In genomic region chr16:4886690-4887020, GRCm38 (mm10) we compare ENCODE assay signal across 7 mouse cellular contexts. TPM values are rescaled to one million over a fixed set of nuclear protein-coding genes. Genes with fewer than 3 reads are reported as not detected.
A peak's percentile ranks its signal among the peaks of the same experiment; 100 is the strongest.
DNase-seq lines count a peak whose midpoint lies in the region; ATAC-seq and TF ChIP-seq lines count a peak whose summit lies in the region.

No protein-coding gene starts in this region.

- peaks cover 17% of the 10 kb centered on the region for H3K4me1 ChIP-seq in lung, embryonic 16.5 days (replicated peaks; ENCODE audit: control insufficient read depth, insufficient read depth, low read length)
- peaks cover 35% of the 10 kb centered on the region for H3K4me1 ChIP-seq in forebrain, embryonic 10.5 days
- peaks cover 37% of the 10 kb centered on the region for H3K4me1 ChIP-seq in limb, embryonic 10.5 days
- peaks cover 2% of the 10 kb centered on the region; the same call in 1 of the 2 replicates for H3K4me1 ChIP-seq in olfactory bulb, adult 2 months (ENCODE audit: control insufficient read depth, insufficient read depth, low read length)

- H3K4me2 ChIP-seq in lung, embryonic 16.5 days (ENCODE audit: low read depth, low read length), result peak overlapping the region; percentile 67

- no peak for TF ChIP-seq POLR2A in olfactory bulb, adult 2 months (IDR thresholded peaks at IDR 0.05; ENCODE audit: insufficient read depth, low read depth, low read length)

- H3K27me3 ChIP-seq in lung, embryonic 16.5 days (ENCODE audit: control insufficient read depth, insufficient read depth, low read depth, low read length), result no peaks in the 10 kb centered on the region
- H3K27me3 ChIP-seq in forebrain, embryonic 10.5 days (ENCODE audit: poor library complexity, severe bottlenecking), result no peaks in the 10 kb centered on the region
- H3K27me3 ChIP-seq in limb, embryonic 10.5 days (ENCODE audit: low read depth, poor library complexity, severe bottlenecking), result no peaks in the 10 kb centered on the region

- H3K9me3 ChIP-seq in lung, embryonic 16.5 days (ENCODE audit: control insufficient read depth, low read length), result no peaks in the 10 kb centered on the region
- no peaks in the 10 kb centered on the region for H3K9me3 ChIP-seq in forebrain, embryonic 10.5 days
- H3K9me3 ChIP-seq in limb, embryonic 10.5 days (replicated peaks), result no peaks in the 10 kb centered on the region

- TF ChIP-seq CTCF in olfactory bulb, adult 2 months (IDR thresholded peaks at IDR 0.05; ENCODE audit: insufficient read depth, low read depth, low read length), result no peak

- H3K4me3 ChIP-seq in lung, embryonic 16.5 days (ENCODE audit: low read length), result peak overlapping the region; percentile 92
- peak overlapping the region; percentile 75 for H3K4me3 ChIP-seq in forebrain, embryonic 10.5 days
- peak overlapping the region; percentile 95 for H3K4me3 ChIP-seq in limb, embryonic 10.5 days
- H3K4me3 ChIP-seq in olfactory bulb, adult 2 months (ENCODE audit: insufficient read depth, low read depth, low read length), result peak overlapping the region; percentile 73

- WGBS in lung, embryonic 16.5 days, result 0% methylated on average over 8 of the region's 8 CpGs
- 1% methylated on average over 8 of the region's 8 CpGs for WGBS in forebrain, embryonic 10.5 days
- WGBS in limb, embryonic 10.5 days, result 2% methylated on average over 8 of the region's 8 CpGs
- WGBS in olfactory bulb, adult 2 months, result 1% methylated on average over 8 of the region's 8 CpGs

- DNase-seq in lung, postnatal 14 days, result no peak
- DNase-seq in forebrain, embryonic 10.5 days (ENCODE audit: extremely low spot score, low spot score), result no peak
- no peak for DNase-seq in limb, embryonic 10.5 days (ENCODE audit: low spot score)
- DNase-seq in right cerebral cortex, adult 18-20 months, result no peak

- no peak; the same call in 1 of the 2 replicates for ATAC-seq in lung, embryonic 16.5 days (ENCODE audit: low read depth)
- ATAC-seq in megakaryocyte progenitor cell, adult 5-6 weeks (replicated peaks; ENCODE audit: poor library complexity), result no peak

- H3K36me3 ChIP-seq in lung, embryonic 16.5 days (ENCODE audit: control insufficient read depth, insufficient read depth, low read length), result no peaks in the 10 kb centered on the region
- 0 out of 2 replicates have a peak, but pooled peaks cover 2% of the 10 kb centered on the region for H3K36me3 ChIP-seq in forebrain, embryonic 10.5 days (replicated peaks)
- peaks cover 4% of the 10 kb centered on the region for H3K36me3 ChIP-seq in limb, embryonic 10.5 days

- peak overlapping the region; percentile 95 for H3K9ac ChIP-seq in lung, embryonic 16.5 days (ENCODE audit: low read length)

- H3K27ac ChIP-seq in lung, embryonic 16.5 days (ENCODE audit: low read length), result peak overlapping the region; percentile 90
- H3K27ac ChIP-seq in forebrain, embryonic 10.5 days, result peak overlapping the region; percentile 94
- peak overlapping the region; percentile 93 for H3K27ac ChIP-seq in limb, embryonic 10.5 days
- peak overlapping the region; percentile 69 for H3K27ac ChIP-seq in olfactory bulb, adult 2 months (ENCODE audit: insufficient read depth, low read depth, low read length)

RNA-seq across cellular contexts. Expression of gene Mgrn1, which starts 0.6 kb away (rescaled TPM):
- polyA plus RNA-seq in lung, embryonic 16.5 days (2015; fragmentation: Nextera tagmentation; extraction: Ambion mirVana), result 97.9 and 99.3 TPM in 2 replicates
- polyA plus RNA-seq in forebrain, embryonic 10.5 days (2016; fragmentation: Nextera tagmentation; extraction: Ambion mirVana), result 66.2 and 66.3 TPM in 2 replicates
- polyA plus RNA-seq in limb, embryonic 10.5 days (2016; fragmentation: Nextera tagmentation; extraction: Ambion mirVana), result 68.0 and 84.5 TPM in 2 replicates
- polyA plus RNA-seq in olfactory bulb, adult 2 months (2012; ENCODE audit: insufficient read depth, insufficient read length, low replicate concordance, missing spikeins), result 248 TPM in 1 of 2 replicates, not detected in the other
- total RNA-seq in megakaryocyte progenitor cell, adult 5-6 weeks (2015), result 20.5 and 23.2 TPM in 2 replicates
- total RNA-seq in megakaryocyte progenitor cell, adult 5-6 weeks (2017), result 12.6 and 18.2 TPM in 2 replicates

RNA-seq across cellular contexts. Expression of gene Ubald1, which starts 6.5 kb away (rescaled TPM):
- polyA plus RNA-seq in lung, embryonic 16.5 days (2015; fragmentation: Nextera tagmentation; extraction: Ambion mirVana), result 38.2 and 43.1 TPM in 2 replicates
- polyA plus RNA-seq in forebrain, embryonic 10.5 days (2016; fragmentation: Nextera tagmentation; extraction: Ambion mirVana), result 27.3 and 28.1 TPM in 2 replicates
- 43.6 and 43.8 TPM in 2 replicates for polyA plus RNA-seq in limb, embryonic 10.5 days (2016; fragmentation: Nextera tagmentation; extraction: Ambion mirVana)
- polyA plus RNA-seq in olfactory bulb, adult 2 months (2012; ENCODE audit: insufficient read depth, insufficient read length, low replicate concordance, missing spikeins), result not detected in 2 replicates
- 36.5 and 38.4 TPM in 2 replicates for total RNA-seq in megakaryocyte progenitor cell, adult 5-6 weeks (2015)
- total RNA-seq in megakaryocyte progenitor cell, adult 5-6 weeks (2017), result 16.3 and 16.5 TPM in 2 replicates

RNA-seq across cellular contexts. Expression of gene 4930562C15Rik, which starts 51.4 kb away (rescaled TPM):
- 0.62 and 1.4 TPM in 2 replicates for polyA plus RNA-seq in lung, embryonic 16.5 days (2015; fragmentation: Nextera tagmentation; extraction: Ambion mirVana)
- 0.22 and 0.25 TPM in 2 replicates for polyA plus RNA-seq in forebrain, embryonic 10.5 days (2016; fragmentation: Nextera tagmentation; extraction: Ambion mirVana)
- polyA plus RNA-seq in limb, embryonic 10.5 days (2016; fragmentation: Nextera tagmentation; extraction: Ambion mirVana), result 0.40 and 0.71 TPM in 2 replicates
- polyA plus RNA-seq in olfactory bulb, adult 2 months (2012; ENCODE audit: insufficient read depth, insufficient read length, low replicate concordance, missing spikeins), result not detected in 2 replicates
- not detected in 2 replicates for total RNA-seq in megakaryocyte progenitor cell, adult 5-6 weeks (2015)
- total RNA-seq in megakaryocyte progenitor cell, adult 5-6 weeks (2017), result not detected in 2 replicates

RNA-seq across cellular contexts. Expression of gene Nudt16l1, which starts 51.9 kb away (rescaled TPM):
- polyA plus RNA-seq in lung, embryonic 16.5 days (2015; fragmentation: Nextera tagmentation; extraction: Ambion mirVana), result 144 and 152 TPM in 2 replicates
- polyA plus RNA-seq in forebrain, embryonic 10.5 days (2016; fragmentation: Nextera tagmentation; extraction: Ambion mirVana), result 138 and 144 TPM in 2 replicates
- polyA plus RNA-seq in limb, embryonic 10.5 days (2016; fragmentation: Nextera tagmentation; extraction: Ambion mirVana), result 156 and 167 TPM in 2 replicates
- not detected in 2 replicates for polyA plus RNA-seq in olfactory bulb, adult 2 months (2012; ENCODE audit: insufficient read depth, insufficient read length, low replicate concordance, missing spikeins)
- total RNA-seq in megakaryocyte progenitor cell, adult 5-6 weeks (2015), result 25.2 and 30.1 TPM in 2 replicates
- total RNA-seq in megakaryocyte progenitor cell, adult 5-6 weeks (2017), result 18.9 and 19.3 TPM in 2 replicates
